Mouse (Mus musculus) kidney, embryonic 15.5 days (tissue): ENCODE data around the gene Poc1a. TPM values are rescaled to one million over a fixed set of nuclear protein-coding genes. Genes with fewer than 3 reads are reported as not detected.

Experiments used
- ATAC-seq: fragments of 200-750 bp; cut with Nextera tagmentation; replicated peaks from 2 replicates; pipeline ENCODE4 v1.8.0; 2017; ENCODE audit warnings: moderate TSS enrichment; ENCODE audit not compliant: low FRiP score
- H3K27ac ChIP-seq: fragments of 300-500 bp; sonication (generic); 2 replicates; pipeline ENCODE4 v1.5.1; 2015; ENCODE audit warnings: mild to moderate bottlenecking, inconsistent platforms
- H3K27me3 ChIP-seq: fragments of 300-500 bp; sonication (generic); 2 replicates; pipeline ENCODE4 v1.6.1; 2015; ENCODE audit warnings: inconsistent platforms
- H3K36me3 ChIP-seq: fragments of 300-500 bp; sonication (generic); 2 replicates; pipeline ENCODE4 v1.6.1; 2015; ENCODE audit warnings: inconsistent platforms
- H3K4me1 ChIP-seq: fragments of 300-500 bp; sonication (generic); 2 replicates; pipeline ENCODE4 v1.6.1; 2015; ENCODE audit warnings: inconsistent platforms
- H3K4me2 ChIP-seq: fragments of 300-500 bp; sonication (generic); 2 replicates; pipeline ENCODE4 v1.6.1; 2015; ENCODE audit warnings: moderate library complexity, mild to moderate bottlenecking, inconsistent platforms
- H3K4me3 ChIP-seq: fragments of 300-500 bp; sonication (generic); replicated peaks from 2 replicates; pipeline ENCODE4 v1.5.1; 2015; ENCODE audit warnings: mild to moderate bottlenecking, inconsistent platforms
- H3K9ac ChIP-seq: fragments of 300-500 bp; sonication (generic); 2 replicates; pipeline ENCODE4 v1.6.1; 2015; ENCODE audit warnings: mild to moderate bottlenecking, inconsistent platforms
- H3K9me3 ChIP-seq: fragments of 300-500 bp; sonication (generic); replicated peaks from 2 replicates; pipeline ENCODE4 v1.6.1; 2016; ENCODE audit warnings: inconsistent platforms
- WGBS: fragments of 180-500 bp; shearing (Covaris S2); methylation state at CpG from one replicate; pipeline ENCODE4 v1.1.7; 2015; ENCODE audit warnings: mixed read lengths; 5-methylcytosine and 5-hydroxymethylcytosine counted together
- polyA plus RNA-seq: library from polyadenylated mRNA; unstranded; fragments of >200 nt; fragmentation: Nextera tagmentation; extraction: Ambion mirVana; gene quantifications from 2 replicates; pipeline ENCODE4 v1.2.1, GENCODE M21; 2015

Poc1a gene
- polyA plus RNA-seq, 1 experiment from 2014 or later: 28.0 TPM

DNA sequence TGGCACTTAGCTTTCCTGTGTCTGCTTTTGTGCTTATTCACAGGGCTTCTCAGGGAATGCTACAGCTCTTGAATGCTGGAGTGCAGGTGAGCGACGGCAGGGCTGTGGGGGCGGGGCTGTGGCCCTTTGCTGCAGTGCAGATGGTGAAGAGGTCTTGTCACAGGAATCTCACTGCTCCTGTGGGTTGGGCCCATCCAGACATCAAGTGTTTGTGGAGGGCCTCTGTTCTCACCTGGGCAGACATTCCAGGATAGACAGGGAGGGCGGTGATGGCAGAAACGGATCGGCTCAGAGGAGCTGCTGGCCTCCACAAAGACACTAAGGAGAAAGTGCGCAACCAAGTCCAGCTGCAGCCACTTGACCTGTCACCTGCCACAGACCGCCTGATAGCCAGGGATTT is 45.4 kb downstream of the Poc1a start:
- Histone ChIP-seq H3K9me3 (no peaks in the 10 kb centered on the region), H3K9ac (no peak overlapping the region), H3K27ac (no peak overlapping the region), H3K36me3 (no peaks in the 10 kb centered on the region), H3K27me3 (no peaks in the 10 kb centered on the region), H3K4me1 (peaks cover 28% of the 10 kb centered on the region), H3K4me3 (no peak overlapping the region), H3K4me2 (no peak overlapping the region)
- no peak for ATAC-seq
- WGBS: 73% methylated on average over 8 of the region's 8 CpGs

DNA sequence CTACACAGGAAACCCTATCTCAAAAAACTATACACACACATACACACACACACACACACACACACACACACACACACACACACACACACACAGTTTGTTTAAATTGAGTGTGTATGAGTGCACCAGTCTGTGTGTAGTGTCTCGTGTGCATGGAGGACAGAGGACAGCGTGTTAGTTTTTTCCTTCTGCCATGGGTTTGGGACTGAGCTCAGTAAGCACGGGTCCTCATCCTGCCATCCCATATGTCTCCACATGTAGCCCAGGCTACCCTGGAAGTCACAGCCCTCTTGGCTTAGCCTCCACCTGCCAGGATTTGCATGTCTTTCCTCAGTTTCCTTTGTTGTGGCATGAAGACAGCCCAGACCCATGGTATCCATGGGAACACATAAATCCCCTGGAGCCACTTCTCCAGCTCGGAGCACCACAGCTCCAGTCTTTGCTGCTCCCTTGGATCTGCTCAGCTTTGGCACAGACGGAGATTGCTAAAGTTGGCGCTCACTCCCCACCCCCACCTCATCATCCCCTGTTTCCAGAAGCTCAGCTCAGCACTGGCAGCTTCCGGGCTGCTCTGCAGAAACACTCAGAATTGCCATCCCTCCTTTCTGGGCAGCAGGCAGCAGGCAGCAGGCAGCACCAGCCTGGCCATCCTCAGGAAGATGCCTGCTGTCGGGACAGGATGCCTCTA is 46.4 kb downstream of the Poc1a start:
- no peaks in the 10 kb centered on the region for H3K36me3 ChIP-seq
- no peaks in the 10 kb centered on the region for H3K27me3 ChIP-seq
- no peaks in the 10 kb centered on the region for H3K9me3 ChIP-seq
- H3K4me2 ChIP-seq: no peak overlapping the region
- no peak overlapping the region for H3K27ac ChIP-seq
- WGBS: 90% methylated on average over 8 of the region's 8 CpGs
- no peak overlapping the region for H3K9ac ChIP-seq
- no peak overlapping the region for H3K4me3 ChIP-seq
- no peak for ATAC-seq
- peaks cover 18% of the 10 kb centered on the region for H3K4me1 ChIP-seq

DNA sequence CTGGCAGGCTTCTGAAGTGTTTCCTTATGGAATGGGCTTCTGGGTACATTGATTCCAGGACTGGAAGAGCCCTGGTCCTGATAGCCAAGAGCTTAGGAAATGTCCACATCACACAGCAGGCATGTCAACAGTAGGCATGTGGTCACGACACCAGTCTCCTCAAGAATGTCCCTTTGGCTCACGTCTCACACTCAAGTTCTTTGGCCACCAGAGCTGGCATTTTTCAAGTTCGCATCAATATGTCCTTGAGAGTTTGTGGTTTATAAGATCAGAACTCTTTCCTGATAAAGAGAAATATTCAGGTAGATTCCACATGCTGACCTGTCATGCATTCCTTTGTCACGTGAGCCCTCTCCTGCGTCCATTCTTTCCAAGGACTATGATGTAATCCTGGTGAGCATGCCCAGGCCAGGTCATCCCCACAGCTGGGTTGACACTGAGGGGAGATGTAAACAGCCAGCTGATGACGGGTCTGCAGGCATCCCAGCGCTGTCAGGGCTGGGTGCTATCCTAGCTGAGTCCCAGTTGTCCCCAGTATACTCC is 47.3 kb downstream of the Poc1a start:
- Histone ChIP-seq H3K27ac (peak overlapping the region; percentile 82; the same call in 1 of the 2 replicates), H3K9ac (no peak overlapping the region), H3K9me3 (no peaks in the 10 kb centered on the region), H3K27me3 (no peaks in the 10 kb centered on the region), H3K4me2 (no peak overlapping the region), H3K36me3 (no peaks in the 10 kb centered on the region), H3K4me3 (no peak overlapping the region), H3K4me1 (peaks cover 18% of the 10 kb centered on the region)
- WGBS: 77% methylated on average over 7 of the region's 7 CpGs
- no peak for ATAC-seq

DNA sequence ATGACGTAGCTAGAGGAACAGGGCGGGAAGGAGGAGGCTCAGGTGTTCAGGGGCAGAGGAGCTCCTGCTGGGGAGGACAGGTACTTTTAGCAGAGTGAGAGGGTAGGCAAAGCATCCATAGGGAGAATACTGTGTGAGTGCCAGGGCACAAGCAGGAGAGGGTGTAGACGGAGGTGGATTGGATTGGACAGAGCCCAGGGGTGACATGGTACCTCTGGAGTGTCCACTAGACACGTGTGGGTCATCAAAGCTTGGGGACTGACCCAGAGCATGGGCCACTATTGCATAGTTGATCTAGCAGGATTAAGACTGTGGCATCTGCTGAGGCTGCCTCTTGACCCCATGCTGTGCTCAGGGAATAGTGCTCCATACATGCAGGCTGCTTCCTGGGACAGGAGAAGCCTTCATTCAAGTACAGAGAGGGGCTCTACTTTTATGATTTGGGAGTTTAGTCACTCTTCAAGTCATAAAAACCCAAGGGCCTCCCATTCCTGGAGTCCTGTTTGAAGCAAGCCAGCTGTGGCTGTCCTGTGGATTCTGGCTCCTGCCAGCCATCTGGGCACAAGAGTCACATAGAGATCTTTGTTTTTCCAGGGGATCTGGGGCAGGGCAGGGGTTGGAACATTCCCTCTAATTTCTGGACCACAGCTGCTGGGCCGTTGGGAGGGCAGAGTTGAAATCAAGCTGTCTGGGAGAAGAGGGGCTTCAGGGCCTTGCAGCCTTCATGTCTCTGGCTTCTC is 48.1 kb downstream of the Poc1a start:
- Histone ChIP-seq H3K36me3 (no peaks in the 10 kb centered on the region), H3K4me1 (peaks cover 18% of the 10 kb centered on the region), H3K4me2 (no peak overlapping the region), H3K27ac (peak overlapping the region; percentile 82), H3K9ac (no peak overlapping the region), H3K9me3 (no peaks in the 10 kb centered on the region), H3K4me3 (no peak overlapping the region), H3K27me3 (no peaks in the 10 kb centered on the region)
- ATAC-seq: peak; percentile 43; the same call in 1 of the 2 replicates
- 41% methylated on average over 5 of the region's 5 CpGs for WGBS

DNA sequence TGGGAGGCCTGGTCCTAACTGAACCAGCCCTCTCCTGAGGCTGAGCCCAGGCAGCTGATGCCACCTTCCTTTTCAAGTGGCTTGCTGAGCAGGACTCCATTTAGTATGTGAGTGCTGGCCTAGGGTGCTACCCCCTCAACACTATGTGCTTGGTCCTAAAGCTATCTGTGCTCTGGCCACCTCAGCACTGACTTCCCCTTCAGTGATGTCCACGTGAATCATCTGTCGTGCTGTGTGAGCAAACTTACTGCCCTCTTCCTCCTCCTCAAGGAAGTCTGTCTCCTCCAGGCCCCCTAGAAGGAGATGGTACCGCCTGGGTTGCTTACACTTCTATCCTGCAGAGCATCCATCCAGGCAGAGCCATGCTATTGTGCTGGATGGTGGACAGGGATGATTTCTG is 51.9 kb downstream of the Poc1a start:
- Histone ChIP-seq H3K4me1 (peaks cover 32% of the 10 kb centered on the region), H3K9ac (no peak overlapping the region), H3K9me3 (no peaks in the 10 kb centered on the region), H3K4me3 (no peak overlapping the region), H3K27me3 (no peaks in the 10 kb centered on the region), H3K4me2 (no peak overlapping the region), H3K27ac (no peak overlapping the region), H3K36me3 (no peaks in the 10 kb centered on the region)
- ATAC-seq: no peak
- WGBS: 61% methylated on average over 3 of the region's 3 CpGs

DNA sequence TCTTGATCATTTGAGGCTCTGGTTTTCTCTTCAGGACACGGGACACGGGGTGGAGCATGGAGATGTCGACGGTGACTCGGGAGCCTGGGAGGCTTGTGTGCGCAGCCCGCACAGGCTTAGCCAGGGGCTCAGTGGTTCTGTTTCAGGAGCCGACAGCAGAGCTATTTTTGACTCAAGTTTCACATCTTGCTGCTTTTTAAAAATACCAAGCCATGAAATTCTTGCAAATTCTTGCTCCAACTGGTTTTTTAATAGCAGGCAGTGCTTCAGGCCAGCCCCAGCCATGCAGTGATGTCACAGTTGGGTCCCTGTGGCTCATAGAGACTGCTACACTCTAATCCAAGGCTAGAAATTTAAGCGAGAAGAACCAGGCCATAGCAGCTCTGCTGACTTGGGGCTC is 56.8 kb downstream of the Poc1a start:
- ATAC-seq: no peak
- Histone ChIP-seq H3K27ac (peak overlapping the region; percentile 61; the same call in 1 of the 2 replicates), H3K4me1 (peaks cover 61% of the 10 kb centered on the region), H3K36me3 (no peaks in the 10 kb centered on the region), H3K9me3 (no peaks in the 10 kb centered on the region), H3K4me3 (no peak overlapping the region), H3K4me2 (no peak overlapping the region), H3K9ac (no peak overlapping the region), H3K27me3 (no peaks in the 10 kb centered on the region)
- WGBS: 82% methylated on average over 9 of the region's 9 CpGs

DNA sequence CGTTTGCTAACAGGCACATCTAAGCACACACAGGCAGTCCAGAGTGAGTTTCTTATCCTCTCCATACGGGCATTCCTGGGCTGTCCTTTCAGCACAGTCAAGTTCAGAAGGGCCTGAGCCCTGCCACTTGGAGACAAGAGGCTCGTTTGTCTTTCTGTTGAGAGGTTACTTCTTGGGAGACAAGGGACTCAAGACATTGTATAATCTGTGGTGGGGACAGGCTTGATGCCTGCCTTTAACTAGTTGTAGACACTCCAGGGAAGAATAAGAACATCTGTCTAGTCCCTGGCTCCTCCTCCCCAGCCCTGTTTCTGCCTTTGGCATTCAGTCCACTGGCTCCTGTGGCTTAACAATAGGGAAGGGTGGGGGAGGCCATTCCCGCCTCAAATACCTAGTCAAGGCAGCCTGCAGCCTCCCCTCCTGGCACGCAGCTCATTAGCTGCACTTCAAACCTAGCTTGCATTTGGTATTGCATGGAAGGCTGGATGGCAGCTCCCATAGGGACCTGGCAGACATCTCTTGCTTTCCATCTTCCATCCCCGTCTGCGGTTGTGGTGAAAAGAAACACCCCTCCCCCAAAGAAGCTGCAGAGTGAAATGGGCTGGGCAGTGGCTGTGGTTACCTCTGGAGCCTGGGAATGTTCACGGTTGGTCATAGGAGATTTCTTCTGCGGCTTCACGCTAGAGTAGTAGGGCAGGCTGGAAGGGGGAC is 57.8 kb downstream of the Poc1a start:
- H3K27me3 ChIP-seq: no peaks in the 10 kb centered on the region
- H3K36me3 ChIP-seq: no peaks in the 10 kb centered on the region
- no peak overlapping the region for H3K4me2 ChIP-seq
- peaks cover 61% of the 10 kb centered on the region for H3K4me1 ChIP-seq
- no peak overlapping the region for H3K9ac ChIP-seq
- no peak overlapping the region for H3K4me3 ChIP-seq
- no peaks in the 10 kb centered on the region for H3K9me3 ChIP-seq
- ATAC-seq: no peak
- peak overlapping the region; percentile 61 for H3K27ac ChIP-seq
- 23% methylated on average over 10 of the region's 10 CpGs for WGBS

DNA sequence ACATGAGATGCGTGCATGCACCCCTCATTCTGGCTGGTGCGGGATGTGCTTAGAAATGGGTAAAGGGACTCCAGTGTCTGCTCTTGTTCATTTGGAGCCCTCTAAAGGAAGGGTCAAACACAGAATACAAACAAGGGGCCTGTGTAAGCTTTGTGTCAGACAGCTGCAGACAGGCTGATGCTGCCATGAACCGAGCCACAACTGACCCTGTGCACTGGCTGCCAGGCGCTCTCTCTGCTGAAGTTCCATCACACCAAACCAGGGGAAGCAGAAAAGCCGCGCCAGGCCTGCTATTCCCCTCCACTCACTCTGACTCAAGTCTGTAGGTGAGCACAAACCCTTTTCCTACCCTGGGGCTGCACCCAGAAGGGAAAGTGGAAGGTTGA is 58.3 kb downstream of the Poc1a start:
- Histone ChIP-seq H3K9ac (no peak overlapping the region), H3K4me3 (no peak overlapping the region), H3K27ac (peak overlapping the region; percentile 61), H3K4me1 (peaks cover 61% of the 10 kb centered on the region), H3K9me3 (no peaks in the 10 kb centered on the region), H3K36me3 (no peaks in the 10 kb centered on the region), H3K4me2 (no peak overlapping the region), H3K27me3 (no peaks in the 10 kb centered on the region)
- ATAC-seq: no peak
- WGBS: 67% methylated on average over 6 of the region's 6 CpGs

DNA sequence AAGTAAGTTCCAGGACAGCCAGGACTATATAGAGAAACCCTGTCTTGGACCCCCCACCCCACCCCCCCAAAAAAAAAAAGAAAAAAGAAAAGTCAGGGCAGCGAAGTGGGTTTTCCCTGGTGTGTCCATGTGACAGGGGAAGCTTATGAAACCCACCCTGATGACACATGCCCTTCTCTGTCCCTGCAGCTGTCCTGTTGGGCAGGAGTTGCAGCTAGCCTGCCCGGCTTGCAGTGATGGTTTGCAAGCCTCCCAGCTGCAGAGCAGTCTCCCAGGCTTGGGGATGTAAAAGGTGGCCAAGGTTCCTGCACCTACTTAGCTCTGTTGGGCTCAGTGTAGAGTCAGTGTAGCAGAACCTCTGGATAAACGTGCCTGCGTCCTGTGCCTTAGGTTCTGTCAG is 58.9 kb downstream of the Poc1a start:
- no peak for ATAC-seq
- Histone ChIP-seq H3K4me2 (no peak overlapping the region), H3K27me3 (no peaks in the 10 kb centered on the region), H3K9ac (no peak overlapping the region), H3K4me1 (peaks cover 64% of the 10 kb centered on the region), H3K4me3 (no peak overlapping the region), H3K36me3 (no peaks in the 10 kb centered on the region), H3K9me3 (no peaks in the 10 kb centered on the region), H3K27ac (peak overlapping the region; percentile 92; the same call in 1 of the 2 replicates)
- WGBS: 81% methylated on average over 4 of the region's 4 CpGs

DNA sequence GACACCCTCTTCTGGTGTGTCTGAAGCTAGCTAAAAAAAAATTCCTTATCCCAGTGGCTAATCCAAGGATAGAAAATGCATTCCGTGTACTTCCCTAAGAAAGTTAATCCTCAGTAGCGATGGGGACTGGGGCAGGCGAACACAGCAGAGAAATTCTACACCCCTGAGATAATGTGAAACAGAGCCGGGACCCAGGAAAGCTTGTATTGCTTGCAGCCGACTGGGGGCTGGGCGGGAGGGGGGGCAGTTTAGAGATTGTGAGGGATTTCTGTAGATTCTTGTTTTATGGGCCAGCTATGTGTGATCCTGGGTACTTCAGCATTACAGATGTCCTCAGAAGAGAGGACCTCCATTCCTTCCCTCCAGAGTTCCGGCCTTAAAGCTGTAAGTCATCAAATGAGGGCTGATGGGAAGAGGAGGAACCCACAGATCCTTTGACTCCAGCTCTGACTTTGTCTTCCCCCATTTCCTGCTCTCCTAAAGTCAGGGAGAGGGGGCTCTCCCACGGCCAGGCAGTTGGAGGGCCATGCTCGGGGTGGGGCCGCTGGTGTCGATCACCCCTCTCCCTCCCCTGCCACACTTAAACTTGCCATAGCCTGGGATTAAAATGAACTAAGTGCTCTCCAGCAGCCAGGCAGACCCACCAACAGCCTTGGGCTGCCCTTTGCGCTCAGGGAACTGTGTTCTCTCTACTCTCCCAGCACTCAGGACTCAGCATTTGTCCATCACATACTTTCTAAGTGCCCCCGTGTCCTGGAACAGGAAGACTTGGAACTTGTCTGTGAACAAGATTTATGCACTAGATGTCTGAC is 59.8 kb downstream of the Poc1a start:
- H3K27me3 ChIP-seq: no peaks in the 10 kb centered on the region
- WGBS: 22% methylated on average over 13 of the region's 13 CpGs
- peak overlapping the region; percentile 29; the same call in 1 of the 2 replicates for H3K4me2 ChIP-seq
- H3K4me3 ChIP-seq: no peak overlapping the region
- H3K9me3 ChIP-seq: no peaks in the 10 kb centered on the region
- peaks cover 74% of the 10 kb centered on the region for H3K4me1 ChIP-seq
- H3K36me3 ChIP-seq: no peaks in the 10 kb centered on the region
- H3K27ac ChIP-seq: peak overlapping the region; percentile 92
- H3K9ac ChIP-seq: no peak overlapping the region
- ATAC-seq: peak; percentile 47

DNA sequence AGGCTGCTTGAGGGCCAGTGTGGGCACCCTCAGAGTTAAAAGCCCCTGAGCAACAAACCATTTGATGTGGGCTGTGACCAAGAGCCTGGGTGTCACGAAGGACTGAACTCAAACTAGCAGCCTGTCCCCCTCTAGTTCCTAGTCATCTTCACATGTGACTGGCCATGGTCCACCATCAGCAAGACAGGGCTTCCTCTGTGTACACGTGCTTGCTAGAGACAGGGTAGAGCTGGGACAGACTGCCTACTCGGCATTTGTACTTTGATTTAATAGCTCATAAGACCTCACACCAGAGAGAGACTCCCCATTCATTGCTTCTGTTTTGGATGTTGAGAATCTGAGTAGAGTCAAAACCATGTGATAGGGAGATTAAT is 60.4 kb downstream of the Poc1a start:
- peaks cover 72% of the 10 kb centered on the region for H3K4me1 ChIP-seq
- no peak overlapping the region for H3K9ac ChIP-seq
- no peaks in the 10 kb centered on the region for H3K36me3 ChIP-seq
- H3K9me3 ChIP-seq: no peaks in the 10 kb centered on the region
- peak overlapping the region; percentile 92 for H3K27ac ChIP-seq
- 15% methylated on average over 3 of the region's 3 CpGs for WGBS
- no peak overlapping the region for H3K4me3 ChIP-seq
- peak; percentile 45; the same call in 1 of the 2 replicates for ATAC-seq
- peak overlapping the region; percentile 29; the same call in 1 of the 2 replicates for H3K4me2 ChIP-seq
- no peaks in the 10 kb centered on the region for H3K27me3 ChIP-seq
